ENCODE assay signal across 8 mouse cellular contexts in the genomic region with DNA sequence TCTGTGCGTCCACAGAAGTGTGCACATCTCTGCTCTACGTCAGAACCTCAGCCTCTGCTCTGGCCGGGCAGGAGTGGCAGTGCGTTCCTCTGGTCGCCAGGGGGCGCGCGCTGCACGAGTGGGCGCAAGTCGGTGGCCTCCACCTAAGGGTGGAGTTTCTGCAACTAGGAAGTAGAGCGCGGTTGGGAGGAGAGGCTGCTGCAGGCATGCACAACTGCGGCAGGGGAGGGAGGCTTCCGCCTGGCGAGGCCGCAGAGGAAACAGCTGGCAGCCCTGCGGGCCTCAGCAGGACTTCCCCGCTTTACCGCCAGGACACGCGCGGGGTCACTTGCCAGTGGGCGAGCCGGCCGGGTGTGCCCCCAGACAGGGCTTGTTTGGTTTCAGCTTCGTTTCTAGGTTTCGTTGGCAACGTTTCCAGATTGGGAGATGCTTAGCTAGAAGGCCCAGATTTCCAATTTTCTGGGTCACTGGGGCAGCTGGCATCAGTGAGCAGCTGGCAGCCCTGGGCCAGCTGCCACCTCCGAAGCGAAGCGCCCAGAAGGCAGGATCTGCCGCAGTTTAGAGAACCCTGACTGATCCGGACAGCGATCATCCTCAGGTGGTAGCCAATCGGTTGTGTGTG. TPM values are rescaled to one million over a fixed set of nuclear protein-coding genes. Genes with fewer than 3 reads are reported as not detected.
DNase-seq lines count a peak whose midpoint lies in the region; ATAC-seq and TF ChIP-seq lines count a peak whose summit lies in the region.

No protein-coding gene starts in this region.

- in situ Hi-C loops in ES-E14 (cut with MboI; ENCODE audit: low sequenced_read_pairs in 2 of 2, unreplicated experiment in 2 of 2): no loop called here

- no peak overlapping the region for H3K27ac ChIP-seq in ES-E14 (ENCODE audit: insufficient read depth, low read depth, low read length, poor library complexity, severe bottlenecking)
- peak overlapping the region; percentile 52; the same call in 1 of the 2 replicates for H3K27ac ChIP-seq in forebrain, embryonic 14.5 days (ENCODE audit: low read depth, low read length)
- peak overlapping the region; percentile 63 for H3K27ac ChIP-seq in liver, postnatal 0 days (ENCODE audit: low read depth)
- H3K27ac ChIP-seq in neural tube, embryonic 13.5 days (replicated peaks): peak overlapping the region; percentile 53

- peak overlapping the region; percentile 66 for H3K4me2 ChIP-seq in forebrain, embryonic 14.5 days (ENCODE audit: low read length)
- peak overlapping the region; percentile 87 for H3K4me2 ChIP-seq in liver, postnatal 0 days (ENCODE audit: low read depth, low read length)
- peak overlapping the region; percentile 60 for H3K4me2 ChIP-seq in neural tube, embryonic 13.5 days

- peak; percentile 100 for TF ChIP-seq CTCF in liver, postnatal 0 days (IDR thresholded peaks at IDR 0.05; ENCODE audit: low read depth)

- peak overlapping the region; percentile 50 to 69 for H3K4me3 ChIP-seq in ES-E14 (ENCODE audit: insufficient read depth in 1 of 2, low read depth in 1 of 2, low read length in 2 of 2, poor library complexity in 1 of 2, severe bottlenecking in 1 of 2)
- H3K4me3 ChIP-seq in forebrain, embryonic 14.5 days (ENCODE audit: low read depth, low read length): peak overlapping the region; percentile 35
- peak overlapping the region; percentile 59 for H3K4me3 ChIP-seq in liver, postnatal 0 days (ENCODE audit: low read depth, low read length)
- peak overlapping the region; percentile 41 for H3K4me3 ChIP-seq in neural tube, embryonic 13.5 days

- DNase-seq in ES-E14 (ENCODE audit: low read depth, low spot score): peak; percentile 72
- peak; percentile 85 for DNase-seq in cerebellum, adult 11 months
- peak; percentile 86 for DNase-seq in forebrain, embryonic 14.5 days (ENCODE audit: low spot score)
- peak; percentile 95 to 98 for DNase-seq in heart, postnatal 14 days
- DNase-seq in layer of hippocampus, adult 11-12 months (ENCODE audit: low spot score): peak; percentile 93
- DNase-seq in liver, postnatal 0 days: peak; percentile 94
- peak; percentile 76 for DNase-seq in telencephalon, adult 2 months (ENCODE audit: low read depth, low spot score)

- intact Hi-C loops in heart, postnatal 14 days (cut with DNase I): loop anchor here (5.0 kb wide), 1 partner anchor 134 kb away; no protein-coding TSS in a partner anchor

- no peaks in the 10 kb centered on the region for H3K9me3 ChIP-seq in ES-E14 (ENCODE audit: control insufficient read depth, insufficient read depth, low read depth, low read length)
- no peaks in the 10 kb centered on the region for H3K9me3 ChIP-seq in forebrain, embryonic 14.5 days (replicated peaks; ENCODE audit: control insufficient read depth, low read length)
- H3K9me3 ChIP-seq in liver, postnatal 0 days (ENCODE audit: low read length): no peaks in the 10 kb centered on the region
- no peaks in the 10 kb centered on the region for H3K9me3 ChIP-seq in neural tube, embryonic 13.5 days

- no peaks in the 10 kb centered on the region for H3K27me3 ChIP-seq in forebrain, embryonic 14.5 days (replicated peaks; ENCODE audit: control insufficient read depth, insufficient read depth, low read length)
- H3K27me3 ChIP-seq in liver, postnatal 0 days (ENCODE audit: insufficient read depth, low read length): no peaks in the 10 kb centered on the region
- H3K27me3 ChIP-seq in neural tube, embryonic 13.5 days: no peaks in the 10 kb centered on the region

- H3K9ac ChIP-seq in ES-E14 (ENCODE audit: insufficient read depth, low read depth, low read length, poor library complexity, severe bottlenecking): peak overlapping the region; percentile 66
- peak overlapping the region; percentile 63 for H3K9ac ChIP-seq in forebrain, embryonic 14.5 days (ENCODE audit: low read length)
- H3K9ac ChIP-seq in liver, postnatal 0 days (replicated peaks): peak overlapping the region; percentile 53
- peak overlapping the region; percentile 60 for H3K9ac ChIP-seq in neural tube, embryonic 13.5 days

- peaks cover 12% of the 10 kb centered on the region; the same call in 1 of the 2 replicates for H3K36me3 ChIP-seq in ES-E14 (ENCODE audit: control insufficient read depth, insufficient read depth, low read length, poor library complexity, severe bottlenecking)
- peaks cover 17% of the 10 kb centered on the region for H3K36me3 ChIP-seq in forebrain, embryonic 14.5 days (ENCODE audit: control insufficient read depth, insufficient read depth, low read length)
- H3K36me3 ChIP-seq in liver, postnatal 0 days (replicated peaks; ENCODE audit: insufficient read depth, low read length): peaks cover 22% of the 10 kb centered on the region
- H3K36me3 ChIP-seq in neural tube, embryonic 13.5 days: peaks cover 15% of the 10 kb centered on the region

- TF ChIP-seq EP300 in liver, postnatal 0 days (IDR thresholded peaks at IDR 0.05; ENCODE audit: low read depth): no peak

- WGBS in forebrain, embryonic 14.5 days: 5% methylated on average over 36 of the region's 36 CpGs
- WGBS in liver, postnatal 0 days (ENCODE audit: insufficient replicate concordance): 3% methylated on average over 36 of the region's 36 CpGs
- WGBS in neural tube, embryonic 13.5 days: 4% methylated on average over 36 of the region's 36 CpGs

- peak; percentile 93 for ATAC-seq in forebrain, embryonic 14.5 days
- peak; percentile 92 for ATAC-seq in liver, postnatal 0 days
- peak; percentile 90 for ATAC-seq in neural tube, embryonic 13.5 days (ENCODE audit: low read depth)

- H3K4me1 ChIP-seq in ES-E14 (ENCODE audit: control insufficient read depth in 2 of 2, insufficient read depth in 2 of 2, low read length in 2 of 2, poor library complexity in 1 of 2): no peaks in the 10 kb centered on the region; a peak in 1 of 4 replicates
- H3K4me1 ChIP-seq in forebrain, embryonic 14.5 days (ENCODE audit: control insufficient read depth, insufficient read depth, low read length): peaks cover 7% of the 10 kb centered on the region
- no peaks in the 10 kb centered on the region for H3K4me1 ChIP-seq in liver, postnatal 0 days (ENCODE audit: insufficient read depth)
- H3K4me1 ChIP-seq in neural tube, embryonic 13.5 days (replicated peaks): peaks cover 15% of the 10 kb centered on the region

TF ChIP-seq in ES-E14, 5 proteins besides CTCF, POLR2A, EP300 and RAD21:
- TF ChIP-seq ZC3H11A (IDR thresholded peaks at IDR 0.05; ENCODE audit: borderline replicate concordance, low read depth, low read length) (no peak), HCFC1 (IDR thresholded peaks at IDR 0.05; ENCODE audit: borderline replicate concordance, insufficient read depth, low read length) (no peak), CHD2 (IDR thresholded peaks at IDR 0.05; ENCODE audit: low read depth, low read length) (no peak), MAFK (IDR thresholded peaks at IDR 0.05; ENCODE audit: insufficient read depth, low read depth, low read length) (no peak), ZNF384 (IDR thresholded peaks at IDR 0.05; ENCODE audit: low read depth, low read length) (no peak)
TF ChIP-seq in ES-E14: peak in this region for 0.

RNA-seq across cellular contexts. Expression of a gene that starts 22.1 kb away (rescaled TPM):
- 74.4 and 118 TPM in 2 replicates for total RNA-seq in ES-E14 (2012; rRNA removed)
- polyA plus RNA-seq in forebrain, embryonic 14.5 days (2014; fragmentation: Nextera tagmentation; extraction: Ambion mirVana): 23.9 and 26.1 TPM in 2 replicates
- 10 to 100 TPM; 28.4 to 30.4 TPM for total RNA-seq in heart, postnatal 14 days (2021)
- 27.7 and 30.1 TPM in 2 replicates for polyA plus RNA-seq in liver, postnatal 0 days (2015; fragmentation: Nextera tagmentation; extraction: Ambion mirVana)
- 20.3 and 22.3 TPM in 2 replicates for polyA plus RNA-seq in neural tube, embryonic 13.5 days (2015; fragmentation: Nextera tagmentation; extraction: Ambion mirVana)

RNA-seq across cellular contexts. Expression of a gene that starts 28.7 kb away (rescaled TPM):
- total RNA-seq in ES-E14 (2012; rRNA removed): 75.1 and 96.9 TPM in 2 replicates
- polyA plus RNA-seq in forebrain, embryonic 14.5 days (2014; fragmentation: Nextera tagmentation; extraction: Ambion mirVana): 16.5 and 25.6 TPM in 2 replicates
- 10 to 100 TPM; 14.9 to 21.4 TPM for total RNA-seq in heart, postnatal 14 days (2021)
- 57.7 and 58.2 TPM in 2 replicates for polyA plus RNA-seq in liver, postnatal 0 days (2015; fragmentation: Nextera tagmentation; extraction: Ambion mirVana)
- 22.0 and 26.6 TPM in 2 replicates for polyA plus RNA-seq in neural tube, embryonic 13.5 days (2015; fragmentation: Nextera tagmentation; extraction: Ambion mirVana)
